Mouse (Mus musculus) olfactory bulb, adult 2 months (tissue): ENCODE data around the gene Fut8.

Experiments used
- CTCF ChIP-seq: fragments of 200-500 bp; IDR thresholded peaks from 2 replicates; pipeline ENCODE4 v1.5.1; 2012; ENCODE audit warnings: low read depth, mild to moderate bottlenecking, low read length, moderate library complexity; ENCODE audit not compliant: insufficient read depth
- POLR2A ChIP-seq: fragments of 200-500 bp; IDR thresholded peaks from 2 replicates; pipeline ENCODE4 v1.6.1; 2012; ENCODE audit warnings: mild to moderate bottlenecking, low read depth, low read length, moderate library complexity; ENCODE audit not compliant: insufficient read depth

- TF ChIP-seq CTCF, result no peak
- no peak for TF ChIP-seq POLR2A
These were observed 58.2 kb downstream of the Fut8 start for GRCm38 (mm10) chr12:77296119-77296518.
